Mouse (Mus musculus): ENCODE results near the gene Pcnx.

The Pcnx gene

DNA sequence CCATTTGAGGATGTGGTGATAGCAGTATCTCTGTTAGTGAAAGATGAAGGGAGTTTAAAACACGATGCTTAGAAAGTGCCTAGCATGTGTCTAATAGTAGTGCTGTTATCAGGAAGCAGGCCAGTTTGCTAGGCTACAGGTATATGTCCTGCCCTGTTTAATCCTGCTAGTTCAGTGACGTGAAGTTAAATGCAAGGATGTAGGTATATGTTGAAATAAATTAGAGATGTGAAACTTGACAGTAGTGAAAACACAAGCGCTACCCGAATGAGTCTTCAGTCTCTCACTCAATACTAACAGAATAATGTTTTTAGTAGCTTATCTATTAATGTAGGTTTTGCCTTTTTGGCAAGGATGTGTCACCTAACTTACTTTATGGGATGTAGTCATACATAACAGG is 62.0 kb downstream of the Pcnx start:
- POLR2A ChIA-PET: no interaction called here
- CTCF ChIA-PET: no interaction called here

GRCm38 (mm10) chr12:81922838-81923237 is 63.0 kb downstream of the Pcnx start:
- ChIA-PET POLR2A (no interaction called here), CTCF (no interaction called here)

DNA sequence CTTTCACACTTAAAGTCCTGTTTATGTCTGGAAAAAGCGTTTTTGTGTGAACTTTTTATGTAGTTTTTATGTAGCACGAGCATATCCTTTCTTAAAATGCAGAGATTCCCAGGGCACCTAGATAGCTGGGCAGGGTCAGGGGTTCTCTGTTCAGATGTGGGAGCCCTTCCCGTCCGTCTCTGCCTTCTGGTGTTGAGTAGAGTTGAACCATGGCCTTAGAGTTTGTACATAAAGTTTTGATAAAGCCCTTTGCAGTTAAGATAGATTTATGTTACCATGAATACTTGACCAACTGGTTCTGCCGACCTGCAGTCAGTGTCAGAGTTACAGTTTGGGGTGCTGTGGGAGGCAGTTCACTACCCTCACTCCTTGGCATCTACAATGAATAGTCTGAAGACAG is 67.3 kb downstream of the Pcnx start:
- ChIA-PET POLR2A (interaction anchor here in 1 of 4 experiments (1.2 to 1.4 kb wide), 3 partner anchors 11 to 110 kb away, joined by 3 to 4 read pairs (median 3); no protein-coding TSS in a partner anchor), CTCF (interaction anchor here in 1 of 4 experiments (0.9 kb wide), 1 partner anchor 12 kb away, joined by 3 read pairs; no protein-coding TSS in a partner anchor)

GRCm38 (mm10) chr12:81927643-81928381 is 68.0 kb downstream of the Pcnx start:
- ChIA-PET POLR2A (interaction anchor here in 1 of 4 experiments (1.4 kb wide), 1 partner anchor 111 kb away, joined by 4 read pairs; no protein-coding TSS in a partner anchor), CTCF (no interaction called here)

DNA sequence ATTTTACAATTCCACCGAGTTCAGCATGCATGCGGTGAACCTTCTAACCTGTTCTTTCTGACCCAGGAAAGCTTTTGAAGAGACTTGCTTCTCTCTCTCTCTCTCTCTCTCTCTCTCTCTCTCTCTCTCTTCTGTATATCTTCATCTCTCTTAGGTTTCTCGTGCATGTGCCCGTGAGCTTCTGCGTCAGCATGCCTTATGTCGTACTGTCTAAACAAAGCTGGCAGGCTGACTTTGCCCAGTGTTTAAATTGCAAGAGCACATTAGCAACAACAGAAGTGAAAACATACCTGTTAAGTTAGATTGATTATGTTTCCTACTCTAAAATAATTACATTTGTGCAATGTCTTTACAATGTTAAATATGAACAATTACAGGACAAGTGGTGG is 68.6 kb downstream of the Pcnx start:
- ChIA-PET CTCF (interaction anchor here in 1 of 4 experiments (0.5 to 0.6 kb wide), 2 partner anchors 9 to 596 kb away, joined by 3 to 5 read pairs; no protein-coding TSS in a partner anchor), POLR2A (no interaction called here)

GRCm38 (mm10) chr12:81932015-81932414 is 72.2 kb downstream of the Pcnx start:
- ChIA-PET POLR2A (no interaction called here), CTCF (interaction anchor here in 1 of 4 experiments (1.8 kb wide), 1 partner anchor 17 kb away, joined by 4 read pairs; no protein-coding TSS in a partner anchor)

DNA sequence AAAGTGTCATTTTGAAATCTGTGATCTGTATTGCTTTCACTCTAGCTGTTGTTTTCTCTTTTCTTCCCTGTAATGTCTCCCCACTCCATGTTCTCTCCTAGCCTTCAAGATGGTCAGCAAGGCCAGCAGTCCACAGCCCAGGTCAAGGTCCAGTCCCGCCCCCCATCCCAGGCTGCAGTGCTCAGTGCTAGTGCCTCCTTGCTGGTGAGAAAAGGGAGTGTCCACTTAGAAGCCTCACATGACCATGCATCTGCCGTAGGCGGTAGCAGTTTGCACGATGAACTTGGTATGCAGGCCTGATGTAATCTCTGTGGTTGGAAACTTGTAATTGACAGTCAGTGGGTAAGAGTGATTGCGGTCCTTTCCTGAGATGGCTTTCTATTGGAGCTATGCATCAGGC is 73.6 kb downstream of the Pcnx start:
- CTCF ChIA-PET: no interaction called here
- POLR2A ChIA-PET: interaction anchor here in 1 of 4 experiments (1.0 kb wide), 1 partner anchor 127 kb away, joined by 3 read pairs; no protein-coding TSS in a partner anchor

- POLR2A ChIA-PET: no interaction called here
Measured at GRCm38 (mm10) chr12:81934510-81934909, 74.7 kb downstream of the Pcnx start.

GRCm38 (mm10) chr12:81936066-81936465 is 76.2 kb downstream of the Pcnx start:
- CTCF ChIA-PET: no interaction called here
- POLR2A ChIA-PET: no interaction called here

More at GRCm38 (mm10) chr12:81934510-81934909, 74.7 kb downstream of the Pcnx start:
- CTCF ChIA-PET: no interaction called here

DNA sequence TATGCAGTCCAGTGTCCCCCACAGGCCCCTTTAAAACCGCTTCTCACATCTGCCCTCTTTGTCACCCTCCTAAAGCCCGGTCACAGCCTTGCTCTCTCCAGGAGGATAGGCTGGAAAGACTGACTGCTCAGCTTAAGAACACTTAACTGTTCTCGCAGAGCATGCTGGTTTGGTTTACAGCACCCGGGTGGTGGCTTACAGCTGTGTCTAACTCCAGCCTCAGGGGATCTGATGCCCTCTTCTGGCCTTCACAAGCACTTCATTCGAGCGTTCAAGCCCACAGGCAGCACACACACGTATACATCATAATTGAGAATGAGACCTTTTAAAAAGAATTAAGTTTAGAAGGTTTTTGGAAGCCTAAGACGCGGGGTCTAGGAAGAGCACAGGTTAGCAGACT is 81.4 kb downstream of the Pcnx start:
- POLR2A ChIA-PET: interaction anchor here in 3 of 4 experiments (0.5 to 1.8 kb wide), 8 partner anchors 12 to 147 kb away, joined by 3 to 6 read pairs (median 3); no protein-coding TSS in a partner anchor

GRCm38 (mm10) chr12:81943331-81944062 is 83.7 kb downstream of the Pcnx start:
- ChIA-PET CTCF (interaction anchor here in 1 of 4 experiments (3.0 kb wide), 1 partner anchor 155 kb away, joined by 7 read pairs; no protein-coding TSS in a partner anchor), POLR2A (no interaction called here)

More for the DNA sequence above, 81.4 kb downstream of the Pcnx start:
- CTCF ChIA-PET: interaction anchor here (0.6 to 3.0 kb wide), 12 partner anchors 23 to 322 kb away, joined by 3 to 10 read pairs (median 4); partner anchors contain the start of gene Pcnx (in 1 of the 4)

GRCm38 (mm10) chr12:81949026-81949425 is 89.2 kb downstream of the Pcnx start:
- ChIA-PET CTCF (no interaction called here), POLR2A (no interaction called here)

DNA sequence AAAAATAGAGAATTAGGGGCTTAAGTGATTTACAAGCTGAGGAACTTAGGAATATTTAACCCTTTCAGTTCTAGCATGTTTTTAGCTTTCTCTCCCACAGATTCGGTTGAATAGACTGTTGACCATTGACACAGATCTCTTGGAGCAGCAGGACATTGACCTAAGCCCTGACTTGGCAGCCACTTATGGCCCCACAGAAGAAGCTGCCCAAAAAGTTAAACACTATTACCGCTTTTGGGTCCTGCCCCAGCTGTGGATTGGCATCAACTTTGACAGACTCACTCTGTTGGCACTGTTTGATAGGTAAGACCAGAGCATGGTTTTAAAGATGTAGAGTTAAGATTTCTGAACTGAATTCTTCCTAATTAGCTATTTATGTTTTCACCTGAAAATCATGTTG is 90.2 kb downstream of the Pcnx start:
- CTCF ChIA-PET: interaction anchor here in 1 of 4 experiments (0.8 kb wide), 1 partner anchor 34 kb away, joined by 3 read pairs; no protein-coding TSS in a partner anchor
- POLR2A ChIA-PET: interaction anchor here in 1 of 4 experiments (0.9 to 1.2 kb wide), 2 partner anchors 21 to 88 kb away, joined by 3 read pairs; no protein-coding TSS in a partner anchor

DNA sequence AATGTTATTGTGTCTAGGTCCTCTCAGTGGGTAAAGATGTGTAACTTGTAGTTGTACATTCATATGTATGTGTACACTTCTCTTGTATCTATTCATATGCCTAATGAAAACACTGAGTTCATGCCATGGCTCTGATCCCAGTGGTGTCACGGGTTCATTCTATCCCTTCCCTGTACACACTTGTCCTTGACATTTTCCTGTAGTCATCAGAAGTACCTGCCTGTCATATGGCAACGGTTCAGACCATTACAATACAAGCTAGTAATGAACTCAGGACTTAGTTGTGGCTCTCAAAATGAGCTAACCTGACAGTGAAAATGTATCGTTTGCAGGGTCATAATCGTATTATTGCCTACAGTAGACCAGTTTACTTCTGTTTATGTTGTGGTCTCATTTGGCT is 98.5 kb downstream of the Pcnx start:
- ChIA-PET CTCF (no interaction called here), POLR2A (no interaction called here)

GRCm38 (mm10) chr12:81965416-81965815 is 105.6 kb downstream of the Pcnx start:
- CTCF ChIA-PET: no interaction called here
- POLR2A ChIA-PET: interaction anchor here in 2 of 4 experiments (0.6 to 0.7 kb wide), 2 partner anchors 50 to 703 kb away, joined by 3 read pairs; no protein-coding TSS in a partner anchor

DNA sequence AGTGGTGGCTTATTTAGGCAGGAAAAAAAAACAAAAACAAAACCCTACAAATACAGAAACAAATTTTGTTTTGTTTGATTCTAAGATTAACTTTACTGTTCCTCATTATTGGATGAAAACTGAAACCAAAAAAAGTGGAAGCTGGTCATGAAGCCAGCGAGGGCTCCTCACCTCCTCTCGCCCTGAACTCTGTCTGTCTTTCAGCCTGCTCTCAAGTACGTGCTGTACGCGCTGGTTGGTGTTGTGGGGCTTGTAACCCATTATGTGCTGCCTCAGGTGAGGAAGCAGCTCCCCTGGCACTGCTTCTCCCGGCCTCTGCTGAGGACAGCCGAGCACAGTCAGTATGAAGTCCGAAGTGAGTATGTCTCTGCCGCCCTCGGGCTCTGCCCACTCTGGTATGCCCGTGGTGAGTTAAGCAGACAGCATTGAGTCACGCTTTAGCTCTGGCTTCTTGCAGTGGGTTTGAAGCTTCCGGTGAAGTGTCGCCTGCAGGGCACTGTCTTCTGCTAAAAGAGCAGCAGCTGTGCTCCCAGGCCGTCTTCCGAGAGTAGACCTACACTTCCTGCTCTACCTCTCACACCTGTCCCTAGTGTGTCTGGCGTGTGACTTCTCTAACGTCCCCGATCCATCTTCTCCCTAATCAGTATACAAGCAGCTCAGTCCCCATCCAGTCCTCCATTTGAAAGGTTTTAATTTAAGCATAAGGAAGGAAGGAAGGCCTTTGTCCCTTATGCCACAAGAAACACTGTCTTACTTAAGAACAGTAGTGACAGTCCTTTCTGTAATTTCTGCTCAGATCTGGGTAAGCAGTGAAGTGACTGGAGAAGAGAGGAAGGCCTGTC is 111.4 kb downstream of the Pcnx start:
- POLR2A ChIA-PET: interaction anchor here in 1 of 4 experiments (1.1 to 1.6 kb wide), 3 partner anchors 13 to 53 kb away, joined by 3 read pairs; no protein-coding TSS in a partner anchor
- CTCF ChIA-PET: interaction anchor here in 2 of 4 experiments (0.6 to 0.7 kb wide), 3 partner anchors 226 to 1146 kb away, joined by 3 to 4 read pairs (median 3); no protein-coding TSS in a partner anchor

DNA sequence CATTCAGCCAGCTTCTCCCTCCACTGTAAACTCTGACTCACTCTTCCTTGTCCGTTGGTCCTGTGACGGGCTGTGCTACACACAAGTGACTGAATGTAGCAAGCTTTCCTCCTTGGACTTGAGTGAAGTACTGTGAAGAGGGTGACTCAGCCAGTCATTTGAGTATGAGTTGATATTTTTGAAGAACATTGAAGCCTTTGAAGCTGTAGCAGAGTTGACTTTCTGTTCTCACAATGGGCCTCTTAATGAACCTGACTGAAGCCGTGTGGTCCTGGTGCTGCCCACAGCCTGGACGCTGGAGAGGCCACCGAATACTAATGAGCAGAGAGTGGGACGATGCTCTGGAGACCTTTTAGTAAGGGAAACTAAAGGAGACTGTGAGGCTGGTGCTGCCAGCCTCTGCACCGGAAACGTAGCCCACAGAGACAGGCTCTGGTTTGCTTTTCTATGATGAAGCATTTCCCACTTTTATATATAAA is 112.1 kb downstream of the Pcnx start:
- ChIA-PET CTCF (interaction anchor here in 1 of 4 experiments (0.6 kb wide), 1 partner anchor 227 kb away, joined by 3 read pairs; no protein-coding TSS in a partner anchor), POLR2A (interaction anchor here in 2 of 4 experiments (0.7 to 1.6 kb wide), 2 partner anchors 53 to 826 kb away, joined by 3 read pairs; no protein-coding TSS in a partner anchor)

- ChIA-PET POLR2A (interaction anchor here in 1 of 4 experiments (1.2 kb wide), 1 partner anchor 17 kb away, joined by 4 read pairs; no protein-coding TSS in a partner anchor), CTCF (no interaction called here)
Measured at GRCm38 (mm10) chr12:81974806-81975205, 115.0 kb downstream of the Pcnx start.
